ENCODE assay signal across 32 mouse cellular contexts in the genomic region with DNA sequence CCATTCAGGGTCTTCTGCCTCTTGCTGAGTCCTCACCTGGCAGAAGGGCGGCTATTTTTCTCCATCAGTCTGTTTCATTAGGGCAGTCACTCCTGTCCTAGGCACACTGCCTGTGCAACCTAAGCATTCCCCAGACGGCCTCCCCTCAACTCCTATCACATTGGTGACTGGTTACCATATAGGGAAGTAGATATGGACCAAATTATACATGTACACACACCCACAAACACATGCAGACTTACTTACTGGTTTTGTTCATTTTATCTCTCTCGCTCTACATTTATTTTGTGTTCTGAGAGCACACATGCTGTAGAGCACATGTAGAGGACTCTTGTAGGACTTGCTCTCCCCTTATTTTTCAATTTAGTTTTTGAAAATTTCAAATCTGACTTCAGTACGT.
"Had no signal": no experiment of that assay in that cellular context is flagged by ENCODE, and none has a peak within 500 bp of the region (broad histone marks: within the 10 kb centered on the region; RNA-seq: fewer than 3 reads in every experiment).

No protein-coding gene starts in this region.

- H3K4me3 ChIP-seq: left cerebral cortex, adult 2 months; limb, embryonic 12.5 days; limb, embryonic 13.5 days; limb, embryonic 15.5 days; liver, embryonic 12.5 days; liver, embryonic 13.5 days; liver, embryonic 15.5 days; lung, embryonic 15.5 days; midbrain, embryonic 10.5 days; midbrain, embryonic 12.5 days; midbrain, embryonic 13.5 days; midbrain, embryonic 15.5 days; myocyte; neural tube, embryonic 12.5 days had no signal

- H3K4me2 ChIP-seq: limb, embryonic 12.5 days; limb, embryonic 13.5 days; limb, embryonic 15.5 days; liver, embryonic 11.5 days; liver, embryonic 12.5 days; liver, embryonic 13.5 days; liver, embryonic 15.5 days; lung, embryonic 14.5 days; lung, embryonic 15.5 days; midbrain, embryonic 11.5 days; midbrain, embryonic 12.5 days; midbrain, embryonic 13.5 days; midbrain, embryonic 15.5 days; neural tube, embryonic 12.5 days had no signal

- H3K27ac ChIP-seq: left cerebral cortex, adult 2 months; limb, embryonic 12.5 days; limb, embryonic 13.5 days; limb, embryonic 15.5 days; liver, embryonic 12.5 days; liver, embryonic 13.5 days; liver, embryonic 14.5 days; liver, embryonic 15.5 days; lung, embryonic 15.5 days; macrophage; midbrain, embryonic 10.5 days; midbrain, embryonic 12.5 days; midbrain, embryonic 13.5 days; midbrain, embryonic 15.5 days; neural tube, embryonic 12.5 days had no signal

- H3K9ac ChIP-seq: limb, embryonic 12.5 days; limb, embryonic 13.5 days; limb, embryonic 15.5 days; liver, embryonic 12.5 days; liver, embryonic 13.5 days; liver, embryonic 14.5 days; liver, embryonic 15.5 days; liver, postnatal 0 days; lung, embryonic 14.5 days; lung, embryonic 15.5 days; midbrain, embryonic 12.5 days; midbrain, embryonic 13.5 days; midbrain, embryonic 15.5 days; neural tube, embryonic 12.5 days had no signal

- H3K9me3 ChIP-seq: limb, embryonic 12.5 days; limb, embryonic 13.5 days; limb, embryonic 15.5 days; liver, embryonic 12.5 days; liver, embryonic 13.5 days; liver, embryonic 15.5 days; lung, embryonic 15.5 days; megakaryocyte, embryonic 14.5 days; midbrain, embryonic 10.5 days; midbrain, embryonic 12.5 days; midbrain, embryonic 13.5 days; midbrain, embryonic 15.5 days; neural tube, embryonic 12.5 days had no signal

- H3K27me3 ChIP-seq: limb, embryonic 12.5 days; limb, embryonic 13.5 days; limb, embryonic 15.5 days; liver, embryonic 12.5 days; liver, embryonic 13.5 days; liver, embryonic 15.5 days; lung, embryonic 15.5 days; megakaryocyte, embryonic 14.5 days; midbrain, embryonic 12.5 days; midbrain, embryonic 13.5 days; midbrain, embryonic 15.5 days; neural tube, embryonic 12.5 days had no signal

- ATAC-seq: liver, embryonic 12.5 days; liver, postnatal 0 days; lung, postnatal 0 days; midbrain, embryonic 13.5 days; midbrain, embryonic 15.5 days; midbrain, embryonic 16.5 days had no signal

- DNase-seq: left cerebral cortex, postnatal 4 days; liver; liver, embryonic 13.5 days; liver, postnatal 0 days; lung, adult 18-20 months; lung, adult 2 months; lung, embryonic 14.5 days; lung, postnatal 10 days; lung, postnatal 14 days; lung, postnatal 36 days; lung, postnatal 4 days; midbrain, embryonic 14.5 days had no signal
